Mouse (Mus musculus) MEL (cell line): ENCODE results near the gene Trp53bp1. TPM values are rescaled to one million over a fixed set of nuclear protein-coding genes. Genes with fewer than 3 reads are reported as not detected.

Experiments used
- DNase-seq: peaks from one replicate; pipeline ENCODE4 v3.0.0; 2011; ENCODE audit warnings: low read depth, low spot score
- H3K27ac ChIP-seq: 2 replicates; pipeline ENCODE4 v1.5.1; 2012; ENCODE audit warnings: low read depth, mild to moderate bottlenecking, control low read depth, low read length, moderate library complexity; ENCODE audit not compliant: control insufficient read depth
- H3K27me3 ChIP-seq, 2 experiments: fragments of 150-350 bp in 1 of 2; sonication (generic) in 1 of 2; 2 replicates each; pipeline ENCODE4 v1.6.1; 2012; ENCODE audit warnings: low read length in 2 of 2, mild to moderate bottlenecking in 2 of 2, improper control_type of control experiment in 1 of 2, moderate library complexity in 1 of 2; ENCODE audit not compliant: insufficient read depth in 2 of 2, control insufficient read depth in 1 of 2
- H3K36me3 ChIP-seq, 2 experiments: 2 replicates each; pipeline ENCODE4 v1.6.1; 2012 to 2014; ENCODE audit warnings: low read length in 2 of 2, improper control_type of control experiment in 1 of 2, inconsistent platforms in 1 of 2, mild to moderate bottlenecking in 1 of 2; ENCODE audit not compliant: insufficient read depth in 2 of 2, control insufficient read depth in 1 of 2
- H3K4me1 ChIP-seq, 2 experiments: fragments of 150-350 bp in 1 of 2; sonication (generic) in 1 of 2; 2 replicates each; pipeline ENCODE4 v1.6.1; 2012; ENCODE audit warnings: low read length in 2 of 2, improper control_type of control experiment in 1 of 2, mild to moderate bottlenecking in 1 of 2; ENCODE audit not compliant: insufficient read depth in 2 of 2, control insufficient read depth in 1 of 2
- H3K4me3 ChIP-seq, 2 experiments: fragments of 150-350 bp in 1 of 2; sonication (generic) in 1 of 2; 2 replicates each; pipeline ENCODE4 v1.5.1; 2012; ENCODE audit warnings: low read depth in 2 of 2, low read length in 2 of 2, mild to moderate bottlenecking in 2 of 2, moderate library complexity in 2 of 2, control low read depth in 1 of 2, improper control_type of control experiment in 1 of 2; ENCODE audit not compliant: control insufficient read depth in 1 of 2, insufficient read depth in 1 of 2
- H3K79me2 ChIP-seq: 2 replicates; pipeline ENCODE4 v1.6.1; 2012; ENCODE audit warnings: mild to moderate bottlenecking, low read length, moderate library complexity; ENCODE audit not compliant: control insufficient read depth, poor library complexity, insufficient read depth
- H3K9ac ChIP-seq: 2 replicates; pipeline ENCODE4 v1.6.1; 2012; ENCODE audit warnings: low read depth, mild to moderate bottlenecking, control low read depth, low read length, moderate library complexity; ENCODE audit not compliant: control insufficient read depth, poor library complexity, severe bottlenecking
- H3K9me3 ChIP-seq: fragments of 150-350 bp; sonication (generic); replicated peaks from 2 replicates; pipeline ENCODE4 v1.6.1; 2012; ENCODE audit warnings: mild to moderate bottlenecking, low read length, improper control_type of control experiment, moderate library complexity; ENCODE audit not compliant: insufficient read depth
- CHD1 ChIP-seq: IDR thresholded peaks from 2 replicates; pipeline ENCODE4 v1.6.1; 2012; ENCODE audit warnings: low read depth, mild to moderate bottlenecking, inconsistent platforms, low read length, improper control_type of control experiment
- CHD2 ChIP-seq: IDR thresholded peaks from 2 replicates; pipeline ENCODE4 v1.6.1; 2011; ENCODE audit warnings: low read length, improper control_type of control experiment
- ELF1 ChIP-seq: IDR thresholded peaks from 2 replicates; pipeline ENCODE4 v1.6.1; 2014; ENCODE audit warnings: low read depth, mild to moderate bottlenecking, inconsistent platforms, low read length, improper control_type of control experiment, moderate library complexity
- EP300 ChIP-seq, 2 experiments: IDR thresholded peaks; 2 replicates each; pipeline ENCODE4 v1.6.1; 2011; ENCODE audit warnings: improper control_type of control experiment in 2 of 2, low read length in 2 of 2, low read depth in 1 of 2, mild to moderate bottlenecking in 1 of 2
- HCFC1 ChIP-seq: IDR thresholded peaks from 2 replicates; pipeline ENCODE4 v1.6.1; 2012; ENCODE audit warnings: low read depth, mild to moderate bottlenecking, inconsistent platforms, low read length, improper control_type of control experiment, moderate library complexity
- MAX ChIP-seq: IDR thresholded peaks from 2 replicates; pipeline ENCODE4 v1.6.1; 2011; ENCODE audit warnings: low read length, improper control_type of control experiment
- MAZ ChIP-seq: IDR thresholded peaks from 2 replicates; pipeline ENCODE4 v1.6.1; 2012; ENCODE audit warnings: low read depth, mild to moderate bottlenecking, inconsistent platforms, low read length, improper control_type of control experiment
- MEF2A ChIP-seq: IDR thresholded peaks from 2 replicates; pipeline ENCODE4 v1.6.1; 2014; ENCODE audit warnings: low read depth, mild to moderate bottlenecking, inconsistent platforms, low read length, improper control_type of control experiment; ENCODE audit not compliant: poor library complexity, insufficient replicate concordance, severe bottlenecking; ENCODE audit errors: extremely low read depth
- MYB ChIP-seq: IDR thresholded peaks from 2 replicates; pipeline ENCODE4 v1.6.1; 2011; ENCODE audit warnings: mild to moderate bottlenecking, low read depth, low read length, improper control_type of control experiment
- NRF1 ChIP-seq: IDR thresholded peaks from 2 replicates; pipeline ENCODE4 v1.6.1; 2014; ENCODE audit warnings: low read depth, mild to moderate bottlenecking, inconsistent platforms, low read length, improper control_type of control experiment, moderate library complexity; ENCODE audit not compliant: poor library complexity, insufficient read depth, severe bottlenecking
- TAL1 ChIP-seq: IDR thresholded peaks from 2 replicates; pipeline ENCODE4 v1.6.1; 2012; ENCODE audit warnings: mild to moderate bottlenecking, inconsistent platforms, low read length, moderate library complexity, mixed read lengths
- TBP ChIP-seq: IDR thresholded peaks from 2 replicates; pipeline ENCODE4 v1.8.0; 2011; ENCODE audit warnings: low read depth, low read length, improper control_type of control experiment
- USF1 ChIP-seq: IDR thresholded peaks from 2 replicates; pipeline ENCODE4 v1.6.1; 2014; ENCODE audit warnings: low read depth, mild to moderate bottlenecking, inconsistent platforms, low read length, improper control_type of control experiment, moderate library complexity
- USF2 ChIP-seq, 2 experiments: IDR thresholded peaks; 2 replicates each; pipeline ENCODE4 v1.6.1; 2011 to 2012; ENCODE audit warnings: improper control_type of control experiment in 2 of 2, low read length in 2 of 2, borderline replicate concordance in 1 of 2, inconsistent platforms in 1 of 2, low read depth in 1 of 2, mild to moderate bottlenecking in 1 of 2; ENCODE audit not compliant: insufficient read depth in 1 of 2
- ZC3H11A ChIP-seq: IDR thresholded peaks from 2 replicates; pipeline ENCODE4 v1.6.1; 2012; ENCODE audit warnings: low read depth, mild to moderate bottlenecking, inconsistent platforms, low read length, improper control_type of control experiment
- ZKSCAN1 ChIP-seq: IDR thresholded peaks from 2 replicates; pipeline ENCODE4 v1.6.1; 2012; ENCODE audit warnings: low read depth, mild to moderate bottlenecking, inconsistent platforms, low read length, improper control_type of control experiment, moderate library complexity
- polyA plus RNA-seq, 2 experiments: library from polyadenylated mRNA; stranded (reverse) in 1 of 2; unstranded in 1 of 2; fragments of >175 nt in 1 of 2; fragments of >200 nt in 1 of 2; gene quantifications; 2 replicates each; pipeline versions ENCODE4 v1.2.1 to v1.2.4; 2012; ENCODE audit warnings: low replicate concordance in 2 of 2, low read depth in 1 of 2; ENCODE audit not compliant: insufficient read length in 2 of 2, insufficient read depth in 1 of 2, missing spikeins in 1 of 2
- total RNA-seq: library from RNA; depleted of rRNA; stranded (reverse); fragments of 300-350 nt; gene quantifications from 2 replicates; pipeline ENCODE4 v1.2.3, GENCODE M21; 2012

The Trp53bp1 gene
- total and polyA plus RNA-seq, 3 experiments = 13.4 to 160 (median 37.3) TPM

GRCm38 (mm10) chr2:121214491-121214890 is 56.7 kb downstream of the Trp53bp1 start:
- H3K9ac ChIP-seq = no peak overlapping the region
- no peak overlapping the region for H3K27ac ChIP-seq
- H3K79me2 ChIP-seq = no peaks in the 10 kb centered on the region
- H3K4me1 ChIP-seq = no peaks in the 10 kb centered on the region
- TF ChIP-seq ZKSCAN1 = no peak
- no peak for TF ChIP-seq MEF2A
- TF ChIP-seq USF1 = no peak
- TF ChIP-seq NRF1 = no peak
- no peak overlapping the region for H3K4me3 ChIP-seq
- H3K9me3 ChIP-seq = no peaks in the 10 kb centered on the region
- H3K27me3 ChIP-seq = no peaks in the 10 kb centered on the region
- DNase-seq = no peak
- no peaks in the 10 kb centered on the region; a peak in 1 of 4 replicates for H3K36me3 ChIP-seq

- Histone ChIP-seq H3K27me3 (no peaks in the 10 kb centered on the region), H3K79me2 (no peaks in the 10 kb centered on the region), H3K4me3 (no peak overlapping the region), H3K36me3 (peaks cover 0 to 3% of the 10 kb centered on the region in 2 experiments; a peak in 1 of 4 replicates), H3K27ac (no peak overlapping the region), H3K9ac (no peak overlapping the region), H3K4me1 (peaks cover 0 to 2% of the 10 kb centered on the region in 2 experiments; a peak in 1 of 4 replicates), H3K9me3 (no peaks in the 10 kb centered on the region)
- DNase-seq = peak; percentile 19
- TF ChIP-seq ELF1 (no peak), ZC3H11A (no peak), MYB (no peak), MAZ (no peak), EP300 (IDR thresholded peaks at IDR 0.05; ENCODE audit: low read depth in 1 of 2, low read length in 2 of 2) (no peak), TBP (no peak), HCFC1 (no peak)
These were observed 64.7 kb downstream of the Trp53bp1 start for GRCm38 (mm10) chr2:121206541-121206940.

GRCm38 (mm10) chr2:121204276-121204675 is 66.9 kb downstream of the Trp53bp1 start:
- H3K27me3 ChIP-seq = no peaks in the 10 kb centered on the region
- TF ChIP-seq MAX = no peak
- TF ChIP-seq CHD2 = no peak
- TF ChIP-seq ZKSCAN1 = no peak
- TF ChIP-seq TAL1 = no peak
- no peak for TF ChIP-seq CHD1
- TF ChIP-seq USF2 (IDR thresholded peaks at IDR 0.05; ENCODE audit: borderline replicate concordance in 1 of 2, insufficient read depth in 1 of 2, low read depth in 1 of 2, low read length in 2 of 2) = no peak
- TF ChIP-seq ZC3H11A = no peak
- no peaks in the 10 kb centered on the region for H3K79me2 ChIP-seq
- H3K9me3 ChIP-seq = no peaks in the 10 kb centered on the region
- H3K36me3 ChIP-seq = peaks cover 0 to 6% of the 10 kb centered on the region in 2 experiments; a peak in 2 of 4 replicates
- no peak for DNase-seq
- no peak overlapping the region for H3K4me3 ChIP-seq
- H3K4me1 ChIP-seq = peaks cover 0 to 2% of the 10 kb centered on the region in 2 experiments; a peak in 1 of 4 replicates
- no peak overlapping the region for H3K27ac ChIP-seq
- H3K9ac ChIP-seq = no peak overlapping the region
